Mouse (Mus musculus): ENCODE data around the gene Ndufs3. TPM values are rescaled to one million over a fixed set of nuclear protein-coding genes. Genes with fewer than 3 reads are reported as not detected.

The Ndufs3 gene
- 268 TPM for polyA plus RNA-seq (2012; fragmentation: generic; extraction: Trizol)

- H3K36me3 ChIP-seq (ENCODE audit: control insufficient read depth, insufficient read depth), result peaks cover 11% of the 10 kb centered on the region
- TF ChIP-seq POLR2AphosphoS2 (IDR thresholded peaks at IDR 0.05; ENCODE audit: insufficient read length, low read depth), result peak; percentile 92
- no peak for TF ChIP-seq CEBPB (IDR thresholded peaks at IDR 0.05; ENCODE audit: insufficient read depth, poor library complexity, severe bottlenecking)
- no peak for TF ChIP-seq TCF12 (IDR thresholded peaks at IDR 0.05; ENCODE audit: insufficient read depth, poor library complexity, severe bottlenecking)
- TF ChIP-seq E2F4 (IDR thresholded peaks at IDR 0.05; ENCODE audit: insufficient read depth), result peak; percentile 46
- TF ChIP-seq SRF (IDR thresholded peaks at IDR 0.05; ENCODE audit: control insufficient read depth, insufficient read length, low read depth), result no peak
- TF ChIP-seq POLR2A (IDR thresholded peaks at IDR 0.05; ENCODE audit: insufficient read length, low read depth), result peak; percentile 93
- TF ChIP-seq MYOG (IDR thresholded peaks at IDR 0.05; ENCODE audit: control insufficient read depth in 1 of 3, insufficient read depth in 1 of 3, insufficient read length in 2 of 3, low read depth in 2 of 3), result peak in 1 of 3 experiments; percentile 47
- peak in 1 of 3 experiments; percentile 24 for TF ChIP-seq MYOD1 (IDR thresholded peaks at IDR 0.05; ENCODE audit: control insufficient read depth in 1 of 3, insufficient read length in 2 of 3, low read depth in 2 of 3)
- no peak for TF ChIP-seq REST (IDR thresholded peaks at IDR 0.05; ENCODE audit: insufficient read depth, insufficient read length)
- H3K4me3 ChIP-seq, result peak within 1 kb of the TSS; percentile 82
- H3ac ChIP-seq (ENCODE audit: control insufficient read depth, insufficient read length), result peak within 1 kb of the TSS; percentile 58
- peak within 1 kb of the TSS; percentile 100 for H3K4me2 ChIP-seq (ENCODE audit: low read depth)
- peaks cover 37% of the 10 kb centered on the region for H3K79me2 ChIP-seq (ENCODE audit: control insufficient read depth, insufficient read depth)
- no peaks in the 10 kb centered on the region for H3K27me3 ChIP-seq (ENCODE audit: control insufficient read depth, insufficient read depth, insufficient read length)
Observed at GRCm38 (mm10) chr2:90904076-90904855, at the start of gene Ndufs3, which contains the start of gene Kbtbd4. Gene Ndufs3 (minus strand): TSS chr2:90904827. Gene Kbtbd4 (plus strand): TSS chr2:90904740.

- H3K4me3 ChIP-seq, result no peak overlapping the region
- H3K27me3 ChIP-seq (ENCODE audit: control insufficient read depth, insufficient read depth, insufficient read length), result no peaks in the 10 kb centered on the region
- TF ChIP-seq E2F4 (IDR thresholded peaks at IDR 0.05; ENCODE audit: insufficient read depth) (no peak), MYOD1 (IDR thresholded peaks at IDR 0.05; ENCODE audit: control insufficient read depth in 1 of 3, insufficient read length in 2 of 3, low read depth in 2 of 3) (no peak), TCF3 (IDR thresholded peaks at IDR 0.05; ENCODE audit: insufficient read length, low read depth) (no peak), USF1 (IDR thresholded peaks at IDR 0.05; ENCODE audit: low read depth) (no peak), POLR2A (IDR thresholded peaks at IDR 0.05; ENCODE audit: insufficient read length, low read depth) (no peak), CEBPB (IDR thresholded peaks at IDR 0.05; ENCODE audit: insufficient read depth, poor library complexity, severe bottlenecking) (no peak), MYOG (IDR thresholded peaks at IDR 0.05; ENCODE audit: control insufficient read depth in 1 of 3, insufficient read depth in 1 of 3, insufficient read length in 2 of 3, low read depth in 2 of 3) (no peak)
- no peak overlapping the region for H3ac ChIP-seq (ENCODE audit: control insufficient read depth, insufficient read length)
- H3K36me3 ChIP-seq (ENCODE audit: control insufficient read depth, insufficient read depth), result peaks cover 4% of the 10 kb centered on the region
- H3K79me2 ChIP-seq (ENCODE audit: control insufficient read depth, insufficient read depth), result peaks cover 100% of the 10 kb centered on the region
- no peak overlapping the region for H3K4me2 ChIP-seq (ENCODE audit: low read depth)
Observed at GRCm38 (mm10) chr2:90953461-90953860, 48.8 kb upstream of the Ndufs3 start.

GRCm38 (mm10) chr2:90950582-90951194 lies 46.1 kb upstream of the Ndufs3 start:
- no peaks in the 10 kb centered on the region for H3K27me3 ChIP-seq (ENCODE audit: control insufficient read depth, insufficient read depth, insufficient read length)
- no peaks in the 10 kb centered on the region for H3K36me3 ChIP-seq (ENCODE audit: control insufficient read depth, insufficient read depth)
- H3K79me2 ChIP-seq (ENCODE audit: control insufficient read depth, insufficient read depth), result peaks cover 100% of the 10 kb centered on the region
- H3K4me2 ChIP-seq (ENCODE audit: low read depth), result no peak overlapping the region
- H3ac ChIP-seq (ENCODE audit: control insufficient read depth, insufficient read length), result no peak overlapping the region
- TF ChIP-seq MAX (IDR thresholded peaks at IDR 0.05; ENCODE audit: low read depth), result no peak
- no peak overlapping the region for H3K4me3 ChIP-seq

GRCm38 (mm10) chr2:90950149-90950548 lies 45.5 kb upstream of the Ndufs3 start:
- H3K4me2 ChIP-seq (ENCODE audit: low read depth), result no peak overlapping the region
- H3K79me2 ChIP-seq (ENCODE audit: control insufficient read depth, insufficient read depth), result peaks cover 100% of the 10 kb centered on the region
- TF ChIP-seq MAX (IDR thresholded peaks at IDR 0.05; ENCODE audit: low read depth) (no peak), USF1 (IDR thresholded peaks at IDR 0.05; ENCODE audit: low read depth) (no peak), POLR2AphosphoS2 (IDR thresholded peaks at IDR 0.05; ENCODE audit: insufficient read length, low read depth) (no peak), TCF3 (IDR thresholded peaks at IDR 0.05; ENCODE audit: insufficient read length, low read depth) (no peak), TCF12 (IDR thresholded peaks at IDR 0.05; ENCODE audit: insufficient read depth, poor library complexity, severe bottlenecking) (no peak), MYOD1 (IDR thresholded peaks at IDR 0.05; ENCODE audit: control insufficient read depth in 1 of 3, insufficient read length in 2 of 3, low read depth in 2 of 3) (no peak), POLR2A (IDR thresholded peaks at IDR 0.05; ENCODE audit: insufficient read length, low read depth) (no peak), CEBPB (IDR thresholded peaks at IDR 0.05; ENCODE audit: insufficient read depth, poor library complexity, severe bottlenecking) (no peak), MYOG (IDR thresholded peaks at IDR 0.05; ENCODE audit: control insufficient read depth in 1 of 3, insufficient read depth in 1 of 3, insufficient read length in 2 of 3, low read depth in 2 of 3) (no peak), SRF (IDR thresholded peaks at IDR 0.05; ENCODE audit: control insufficient read depth, insufficient read length, low read depth) (no peak), REST (IDR thresholded peaks at IDR 0.05; ENCODE audit: insufficient read depth, insufficient read length) (no peak), E2F4 (IDR thresholded peaks at IDR 0.05; ENCODE audit: insufficient read depth) (no peak)
- H3K27me3 ChIP-seq (ENCODE audit: control insufficient read depth, insufficient read depth, insufficient read length), result no peaks in the 10 kb centered on the region
- H3ac ChIP-seq (ENCODE audit: control insufficient read depth, insufficient read length), result no peak overlapping the region
- H3K36me3 ChIP-seq (ENCODE audit: control insufficient read depth, insufficient read depth), result no peaks in the 10 kb centered on the region
- no peak overlapping the region for H3K4me3 ChIP-seq

GRCm38 (mm10) chr2:90941744-90942143 lies 37.1 kb upstream of the Ndufs3 start:
- H3ac ChIP-seq (ENCODE audit: control insufficient read depth, insufficient read length), result no peak overlapping the region
- H3K4me2 ChIP-seq (ENCODE audit: low read depth), result peak overlapping the region; percentile 66
- TF ChIP-seq MYOD1 (IDR thresholded peaks at IDR 0.05; ENCODE audit: control insufficient read depth in 1 of 3, insufficient read length in 2 of 3, low read depth in 2 of 3), result peak; percentile 55 to 68 (median 65)
- TF ChIP-seq REST (IDR thresholded peaks at IDR 0.05; ENCODE audit: insufficient read depth, insufficient read length), result no peak
- TF ChIP-seq USF1 (IDR thresholded peaks at IDR 0.05; ENCODE audit: low read depth), result no peak
- no peak for TF ChIP-seq POLR2A (IDR thresholded peaks at IDR 0.05; ENCODE audit: insufficient read length, low read depth)
- no peak for TF ChIP-seq TCF3 (IDR thresholded peaks at IDR 0.05; ENCODE audit: insufficient read length, low read depth)
- TF ChIP-seq TCF12 (IDR thresholded peaks at IDR 0.05; ENCODE audit: insufficient read depth, poor library complexity, severe bottlenecking), result peak; percentile 61
- TF ChIP-seq POLR2AphosphoS2 (IDR thresholded peaks at IDR 0.05; ENCODE audit: insufficient read length, low read depth), result no peak
- no peak for TF ChIP-seq CEBPB (IDR thresholded peaks at IDR 0.05; ENCODE audit: insufficient read depth, poor library complexity, severe bottlenecking)
- TF ChIP-seq MAX (IDR thresholded peaks at IDR 0.05; ENCODE audit: low read depth), result no peak
- no peak for TF ChIP-seq E2F4 (IDR thresholded peaks at IDR 0.05; ENCODE audit: insufficient read depth)
- peak in 2 of 3 experiments; percentile 30 to 80 for TF ChIP-seq MYOG (IDR thresholded peaks at IDR 0.05; ENCODE audit: control insufficient read depth in 1 of 3, insufficient read depth in 1 of 3, insufficient read length in 2 of 3, low read depth in 2 of 3)
- no peak for TF ChIP-seq SRF (IDR thresholded peaks at IDR 0.05; ENCODE audit: control insufficient read depth, insufficient read length, low read depth)
- H3K4me3 ChIP-seq, result peak overlapping the region; percentile 69
- H3K36me3 ChIP-seq (ENCODE audit: control insufficient read depth, insufficient read depth), result no peaks in the 10 kb centered on the region
- peaks cover 59% of the 10 kb centered on the region for H3K79me2 ChIP-seq (ENCODE audit: control insufficient read depth, insufficient read depth)
- no peaks in the 10 kb centered on the region for H3K27me3 ChIP-seq (ENCODE audit: control insufficient read depth, insufficient read depth, insufficient read length)
